Mouse (Mus musculus): Measurements from ENCODE around the gene Kifc3.

- TF ChIP-seq POLR2A (IDR thresholded peaks at IDR 0.05; ENCODE audit: borderline replicate concordance, extremely low read depth, insufficient read depth, insufficient read length, poor library complexity, severe bottlenecking) = no peak
- no peak for TF ChIP-seq CTCF (IDR thresholded peaks at IDR 0.05; ENCODE audit: borderline replicate concordance, extremely low read depth, insufficient read depth, insufficient read length)
Observed at GRCm38 (mm10) chr8:95155361-95155760, 47.3 kb downstream of the Kifc3 start.
